Mouse (Mus musculus): ENCODE results near the gene Dhx57. TPM values are rescaled to one million over a fixed set of nuclear protein-coding genes. Genes with fewer than 3 reads are reported as not detected.
"Not testable (repeated sequence)": the region's sequence is repeated elsewhere in the genome, so short reads cannot be mapped to it uniquely, and the experiment has no call there.

Gene Dhx57
- polyA plus RNA-seq, 1 experiment from 2014 or later: 20.3 TPM

DNA sequence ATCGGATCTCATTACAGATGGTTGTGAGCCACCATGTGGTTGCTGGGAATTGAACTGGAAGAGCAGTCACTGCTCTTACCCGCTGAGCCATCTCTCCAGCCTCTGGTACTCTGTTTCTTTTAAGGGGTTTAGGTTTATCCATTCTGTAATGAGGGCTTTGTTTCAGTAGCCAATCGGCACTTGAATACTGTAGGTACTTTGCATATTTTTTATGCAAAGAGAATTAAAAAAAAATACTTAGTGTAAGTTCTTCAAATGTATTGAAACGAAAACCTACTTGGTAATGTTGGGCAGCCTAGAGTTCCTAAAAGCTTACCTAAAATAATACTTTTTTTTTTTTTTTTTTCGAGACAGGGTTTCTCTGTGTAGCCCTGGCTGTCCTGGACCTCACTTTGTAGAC is 52.8 kb downstream of the Dhx57 start:
- WGBS: 89% methylated on average over 5 of the region's 5 CpGs
- peaks cover 62% of the 10 kb centered on the region for H3K36me3 ChIP-seq
- no peak for DNase-seq (ENCODE audit: low spot score)
- no peaks in the 10 kb centered on the region for H3K27me3 ChIP-seq (ENCODE audit: insufficient read depth, poor library complexity, severe bottlenecking)
- H3K27ac ChIP-seq: no peak overlapping the region
- H3K9me3 ChIP-seq: no peaks in the 10 kb centered on the region
- no peaks in the 10 kb centered on the region for H3K4me1 ChIP-seq (replicated peaks)
- H3K4me3 ChIP-seq: no peak overlapping the region

GRCm38 (mm10) chr17:80236805-80237204 is 53.5 kb downstream of the Dhx57 start:
- Histone ChIP-seq H3K4me3 (no peak overlapping the region), H3K9me3 (no peaks in the 10 kb centered on the region), H3K27ac (no peak overlapping the region), H3K4me1 (replicated peaks) (no peaks in the 10 kb centered on the region), H3K36me3 (peaks cover 55% of the 10 kb centered on the region), H3K27me3 (ENCODE audit: insufficient read depth, poor library complexity, severe bottlenecking) (no peaks in the 10 kb centered on the region)
- DNase-seq (ENCODE audit: low spot score): no peak
- WGBS: 93% methylated on average over 3 of the region's 3 CpGs

DNA sequence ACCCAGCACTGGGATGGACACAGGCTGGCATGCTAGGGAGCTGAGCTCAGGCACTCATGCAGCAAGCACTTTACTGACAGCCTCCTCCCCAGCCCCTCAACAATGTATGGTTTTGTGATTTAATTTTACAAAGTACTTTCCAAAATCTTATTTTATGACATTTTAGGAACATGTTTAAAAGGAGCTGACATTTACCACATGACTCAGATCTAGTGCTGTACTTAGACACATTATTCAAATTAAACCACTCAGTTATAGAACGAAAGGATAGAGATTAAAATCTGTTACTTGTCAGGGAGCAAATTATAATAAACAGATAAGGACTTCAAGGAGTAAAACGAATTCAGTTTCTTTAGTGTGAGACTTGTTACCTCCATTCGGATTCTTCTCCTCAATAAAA is 54.8 kb downstream of the Dhx57 start:
- H3K27ac ChIP-seq: no peak overlapping the region
- DNase-seq (ENCODE audit: low spot score): no peak
- 90% methylated on average over 3 of the region's 3 CpGs for WGBS
- H3K9me3 ChIP-seq: no peaks in the 10 kb centered on the region
- H3K36me3 ChIP-seq: peaks cover 52% of the 10 kb centered on the region
- H3K4me1 ChIP-seq (replicated peaks): no peaks in the 10 kb centered on the region
- no peak overlapping the region for H3K4me3 ChIP-seq
- H3K27me3 ChIP-seq (ENCODE audit: insufficient read depth, poor library complexity, severe bottlenecking): no peaks in the 10 kb centered on the region

GRCm38 (mm10) chr17:80234376-80234775 is 55.9 kb downstream of the Dhx57 start:
- no peaks in the 10 kb centered on the region for H3K4me1 ChIP-seq (replicated peaks)
- no peak overlapping the region for H3K4me3 ChIP-seq
- no peak for DNase-seq (ENCODE audit: low spot score)
- H3K27ac ChIP-seq: no peak overlapping the region
- no peaks in the 10 kb centered on the region for H3K9me3 ChIP-seq
- no peaks in the 10 kb centered on the region for H3K27me3 ChIP-seq (ENCODE audit: insufficient read depth, poor library complexity, severe bottlenecking)
- WGBS: 88% methylated on average over 7 of the region's 7 CpGs
- peaks cover 43% of the 10 kb centered on the region for H3K36me3 ChIP-seq

DNA sequence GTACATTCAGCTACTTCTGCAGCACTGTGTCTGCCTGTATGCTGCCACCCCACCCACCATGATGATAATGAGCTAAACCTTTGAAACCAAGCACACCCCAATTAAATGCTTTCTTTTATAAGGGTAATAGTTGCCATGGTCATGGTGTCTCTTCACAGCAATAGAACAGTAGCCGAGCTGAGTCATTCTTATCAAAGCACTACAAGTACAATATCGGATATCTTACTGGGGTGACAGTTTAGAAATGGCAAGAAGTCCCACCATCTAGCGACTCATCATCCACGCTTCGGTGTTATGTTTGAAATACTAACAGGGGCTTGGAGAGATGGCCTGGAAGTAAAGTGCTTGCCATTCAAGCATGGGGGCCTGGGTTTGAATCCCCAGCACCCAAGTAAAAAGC is 56.4 kb downstream of the Dhx57 start:
- H3K27me3 ChIP-seq (ENCODE audit: insufficient read depth, poor library complexity, severe bottlenecking): no peaks in the 10 kb centered on the region
- no peak overlapping the region for H3K27ac ChIP-seq
- peaks cover 43% of the 10 kb centered on the region for H3K36me3 ChIP-seq
- DNase-seq (ENCODE audit: low spot score): no peak
- H3K4me1 ChIP-seq (replicated peaks): no peaks in the 10 kb centered on the region
- H3K4me3 ChIP-seq: no peak overlapping the region
- 92% methylated on average over 5 of the region's 5 CpGs for WGBS
- no peaks in the 10 kb centered on the region for H3K9me3 ChIP-seq

- Histone ChIP-seq H3K9me3 (no peaks in the 10 kb centered on the region), H3K4me3 (no peak overlapping the region), H3K4me1 (replicated peaks) (peaks cover 8% of the 10 kb centered on the region), H3K27ac (no peak overlapping the region), H3K27me3 (ENCODE audit: insufficient read depth, poor library complexity, severe bottlenecking) (no peaks in the 10 kb centered on the region), H3K36me3 (peaks cover 45% of the 10 kb centered on the region)
- DNase-seq (ENCODE audit: low spot score): no peak
- 92% methylated on average over 2 of the region's 2 CpGs for WGBS
Measured at GRCm38 (mm10) chr17:80229396-80229795, 60.9 kb downstream of the Dhx57 start.

- peak overlapping the region; percentile 67 for H3K4me3 ChIP-seq
- not testable (repeated sequence) for H3K27me3 ChIP-seq (ENCODE audit: insufficient read depth, poor library complexity, severe bottlenecking); H3K9me3 ChIP-seq; DNase-seq (ENCODE audit: low spot score)
- H3K27ac ChIP-seq: peak overlapping the region; percentile 90
- peaks cover 31% of the 10 kb centered on the region for H3K36me3 ChIP-seq
- 61% methylated on average over 5 of the region's 5 CpGs for WGBS
- H3K4me1 ChIP-seq (replicated peaks): peaks cover 11% of the 10 kb centered on the region
Measured at GRCm38 (mm10) chr17:80225142-80225541, 65.1 kb downstream of the Dhx57 start.

- Histone ChIP-seq H3K36me3 (peaks cover 30% of the 10 kb centered on the region), H3K4me1 (replicated peaks) (peaks cover 11% of the 10 kb centered on the region), H3K27ac (peak within 1 kb of the TSS; percentile 90), H3K27me3 (ENCODE audit: insufficient read depth, poor library complexity, severe bottlenecking) (no peaks in the 10 kb centered on the region), H3K4me3 (peak within 1 kb of the TSS; percentile 67), H3K9me3 (no peaks in the 10 kb centered on the region)
- WGBS: under 1% methylated on average over 33 of the region's 33 CpGs
- peak; percentile 87 for DNase-seq (ENCODE audit: low spot score)
Measured at GRCm38 (mm10) chr17:80224326-80225116, 65.8 kb downstream of the Dhx57 start, which contains the start of gene Gemin6. TSS of gene Gemin6 (plus strand) at chr17:80224441.

GRCm38 (mm10) chr17:80223829-80224228 is 66.4 kb downstream of the Dhx57 start:
- H3K36me3 ChIP-seq: peaks cover 23% of the 10 kb centered on the region
- peak overlapping the region; percentile 67 for H3K4me3 ChIP-seq
- peaks cover 11% of the 10 kb centered on the region for H3K4me1 ChIP-seq (replicated peaks)
- 11% methylated on average over 9 of the region's 9 CpGs for WGBS
- no peak for DNase-seq (ENCODE audit: low spot score)
- peak overlapping the region; percentile 90 for H3K27ac ChIP-seq
- no peaks in the 10 kb centered on the region for H3K9me3 ChIP-seq
- no peaks in the 10 kb centered on the region for H3K27me3 ChIP-seq (ENCODE audit: insufficient read depth, poor library complexity, severe bottlenecking)

- H3K36me3 ChIP-seq: peaks cover 6% of the 10 kb centered on the region; the same call in 1 of the 2 replicates
- WGBS: 78% methylated on average over 3 of the region's 3 CpGs
- no peak overlapping the region for H3K4me3 ChIP-seq
- no peak for DNase-seq (ENCODE audit: low spot score)
- H3K4me1 ChIP-seq (replicated peaks): peaks cover 11% of the 10 kb centered on the region
- no peaks in the 10 kb centered on the region for H3K9me3 ChIP-seq
- H3K27ac ChIP-seq: no peak overlapping the region
- H3K27me3 ChIP-seq (ENCODE audit: insufficient read depth, poor library complexity, severe bottlenecking): no peaks in the 10 kb centered on the region
Measured at GRCm38 (mm10) chr17:80221890-80222628, 68.2 kb downstream of the Dhx57 start.

DNA sequence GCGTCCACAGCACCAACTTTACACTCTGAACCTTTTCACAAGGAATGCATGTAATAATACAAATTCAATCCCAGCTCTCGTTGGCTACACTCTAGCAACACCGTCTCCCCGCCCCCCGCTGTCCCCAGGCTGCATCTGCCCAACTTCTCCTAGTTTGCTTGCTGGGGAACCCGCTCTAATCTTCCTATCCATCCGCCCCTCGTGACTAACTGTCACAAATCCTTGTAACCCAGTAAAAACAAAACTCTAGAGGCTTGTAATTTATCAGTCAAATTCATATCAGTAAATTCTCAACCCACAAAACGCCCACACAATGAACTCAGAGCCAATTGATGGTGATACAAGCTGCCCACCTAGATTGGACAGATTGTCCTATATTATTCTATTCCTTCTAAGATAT is 69.1 kb downstream of the Dhx57 start:
- no peak overlapping the region for H3K27ac ChIP-seq
- no peaks in the 10 kb centered on the region for H3K9me3 ChIP-seq
- 67% methylated on average over 9 of the region's 9 CpGs for WGBS
- peaks cover 11% of the 10 kb centered on the region for H3K4me1 ChIP-seq (replicated peaks)
- no peak overlapping the region for H3K4me3 ChIP-seq
- 0 out of 2 replicates have a peak, but pooled peaks cover under 1% of the 10 kb centered on the region for H3K36me3 ChIP-seq
- H3K27me3 ChIP-seq (ENCODE audit: insufficient read depth, poor library complexity, severe bottlenecking): no peaks in the 10 kb centered on the region
- DNase-seq (ENCODE audit: low spot score): no peak

DNA sequence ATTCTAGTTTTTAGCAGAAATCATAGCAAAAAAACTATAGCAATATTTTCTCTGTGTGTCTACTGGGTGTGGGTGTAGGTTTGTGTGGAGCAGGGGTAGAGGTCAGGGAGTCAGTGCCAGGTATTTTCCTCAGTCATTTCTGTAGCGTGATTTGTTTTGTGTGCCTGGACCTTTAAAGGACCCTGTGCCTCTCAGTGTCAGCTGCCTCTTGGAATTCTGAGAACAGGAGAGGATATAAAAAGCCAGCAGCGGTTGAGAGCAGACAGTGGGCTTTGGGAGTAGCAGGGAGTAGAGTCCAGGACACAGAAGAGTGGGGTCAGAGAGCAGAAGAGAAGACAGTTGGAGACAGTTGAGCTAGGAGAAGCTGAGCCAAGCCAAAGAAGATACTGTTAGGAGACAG is 70.1 kb downstream of the Dhx57 start:
- Histone ChIP-seq H3K27ac (no peak overlapping the region), H3K4me3 (no peak overlapping the region), H3K9me3 (no peaks in the 10 kb centered on the region), H3K4me1 (replicated peaks) (peaks cover 7% of the 10 kb centered on the region), H3K27me3 (ENCODE audit: insufficient read depth, poor library complexity, severe bottlenecking) (no peaks in the 10 kb centered on the region), H3K36me3 (no peaks in the 10 kb centered on the region)
- no peak for DNase-seq (ENCODE audit: low spot score)
- WGBS: 73% methylated on average over 2 of the region's 2 CpGs

- not testable (repeated sequence) for H3K36me3 ChIP-seq; H3K4me3 ChIP-seq; H3K27me3 ChIP-seq (ENCODE audit: insufficient read depth, poor library complexity, severe bottlenecking); H3K9me3 ChIP-seq; DNase-seq (ENCODE audit: low spot score); H3K4me1 ChIP-seq (replicated peaks); H3K27ac ChIP-seq
- WGBS: 85% methylated on average over 4 of the region's 4 CpGs
Measured at GRCm38 (mm10) chr17:80213998-80214397, 76.3 kb downstream of the Dhx57 start.
